ENCODE assay signal across 26 mouse cellular contexts in the genomic region with DNA sequence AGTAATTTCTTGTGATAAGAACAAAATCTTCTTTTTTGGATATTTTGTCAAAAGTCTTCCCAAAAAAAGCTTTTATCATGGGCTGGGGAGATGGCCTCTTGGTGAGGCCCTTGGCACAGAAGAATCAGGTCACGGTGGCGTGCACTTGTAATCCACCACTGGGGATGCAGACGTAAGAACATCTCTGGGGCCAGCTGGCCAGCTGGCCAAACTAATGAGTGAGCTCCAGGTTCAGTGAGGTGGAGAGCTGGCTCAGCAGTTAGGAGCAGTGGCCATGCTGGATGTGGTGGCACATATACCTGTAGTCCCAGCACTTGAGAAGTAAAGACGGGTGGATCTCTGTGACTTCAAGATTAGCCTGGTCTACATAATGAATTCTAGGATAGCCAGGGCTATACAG. TPM values are rescaled to one million over a fixed set of nuclear protein-coding genes. Genes with fewer than 3 reads are reported as not detected.
DNase-seq lines count a peak whose midpoint lies in the region; ATAC-seq and TF ChIP-seq lines count a peak whose summit lies in the region.
"Had no signal": no experiment of that assay in that cellular context is flagged by ENCODE, and none has a peak within 500 bp of the region (broad histone marks: within the 10 kb centered on the region; RNA-seq: fewer than 3 reads in every experiment).

No protein-coding gene starts in this region.

- no peak overlapping the region for H3K4me2 ChIP-seq in kidney, embryonic 15.5 days
- H3K4me2 ChIP-seq: forebrain, embryonic 13.5 days; heart, embryonic 13.5 days; hindbrain, embryonic 14.5 days had no signal

- no peaks in the 10 kb centered on the region for H3K27me3 ChIP-seq in kidney, embryonic 15.5 days
- H3K27me3 ChIP-seq: CH12.LX; forebrain, embryonic 13.5 days; heart, embryonic 13.5 days; Patski had no signal

- no peak overlapping the region for H3K9ac ChIP-seq in kidney, embryonic 15.5 days
- H3K9ac ChIP-seq: forebrain, embryonic 13.5 days; heart, embryonic 13.5 days; hindbrain, embryonic 14.5 days had no signal

- no peak overlapping the region for H3K4me3 ChIP-seq in gastrocnemius, adult 2 months
- H3K4me3 ChIP-seq in kidney, embryonic 15.5 days (replicated peaks) = no peak overlapping the region
- H3K4me3 ChIP-seq in layer of hippocampus, adult 2 months = no peak overlapping the region
- H3K4me3 ChIP-seq: forebrain, embryonic 10.5 days; forebrain, embryonic 13.5 days; heart, adult 2 months; heart, embryonic 10.5 days; heart, embryonic 13.5 days had no signal

- no peak for ATAC-seq in kidney, embryonic 15.5 days (replicated peaks; ENCODE audit: low FRiP score)
- ATAC-seq: forebrain, embryonic 13.5 days; forebrain, embryonic 16.5 days; hindbrain, postnatal 0 days; inflammation-experienced regulatory T-cells, adult 6 months; Patski had no signal

- intact Hi-C loops in gastrocnemius, adult 2 months (cut with DNase I) = no loop called here

- no peaks in the 10 kb centered on the region for H3K9me3 ChIP-seq in kidney, embryonic 15.5 days (replicated peaks)
- H3K9me3 ChIP-seq: forebrain, embryonic 10.5 days; forebrain, embryonic 13.5 days; G1E; heart, embryonic 10.5 days; heart, embryonic 13.5 days had no signal

- H3K36me3 ChIP-seq in kidney, embryonic 15.5 days = peaks cover 7% of the 10 kb centered on the region; the same call in 1 of the 2 replicates
- H3K36me3 ChIP-seq: G1E had no signal

- WGBS in kidney, embryonic 15.5 days = 81% methylated on average over 4 of the region's 4 CpGs

- TF ChIP-seq CTCF in gastrocnemius, adult 2 months (IDR thresholded peaks at IDR 0.05) = no peak
- no peak for TF ChIP-seq CTCF in layer of hippocampus, adult 2 months (conservative IDR thresholded peaks at IDR 0.05)

- peaks cover 10% of the 10 kb centered on the region for H3K4me1 ChIP-seq in kidney, embryonic 15.5 days
- H3K4me1 ChIP-seq: forebrain, embryonic 13.5 days had no signal

- DNase-seq in gastrocnemius, adult 2 months = peak; percentile 74
- no peak for DNase-seq in gastrocnemius, postnatal 10 days
- peak; percentile 46 for DNase-seq in kidney, adult 9 months
- no peak for DNase-seq in layer of hippocampus, adult 2 months (ENCODE audit: low spot score in 2 of 2)
- no peak for DNase-seq in layer of hippocampus, adult 18-20 months (ENCODE audit: low spot score in 2 of 2)
- DNase-seq: adrenal gland, postnatal 10 days; adrenal gland, postnatal 36 days; B cell, adult 2 months; cerebellum, adult 18-20 months; cerebellum, adult 9-10 months; cerebellum, postnatal 14 days; heart, adult 2 months; heart, postnatal 14 days; heart, postnatal 4 days had no signal

- H3K27ac ChIP-seq in gastrocnemius, adult 2 months = no peak overlapping the region
- no peak overlapping the region for H3K27ac ChIP-seq in kidney, embryonic 15.5 days
- H3K27ac ChIP-seq in layer of hippocampus, adult 2 months = peak overlapping the region; percentile 28; the same call in 1 of the 2 replicates
- H3K27ac ChIP-seq: forebrain, embryonic 10.5 days; forebrain, embryonic 13.5 days; heart, adult 2 months; heart, embryonic 10.5 days; heart, embryonic 13.5 days; hindbrain, embryonic 14.5 days; hindbrain, postnatal 0 days had no signal

RNA-seq across cellular contexts. Expression of a gene that starts 37.4 kb away (rescaled TPM):
- total RNA-seq in gastrocnemius, adult 2 months (2021) = 10 to 100 TPM; 57.5 to 97.5 TPM
- 100 to 1,000 TPM; 154 to 172 TPM for total RNA-seq in gastrocnemius, postnatal 10 days (2021)
- 124 and 132 TPM in 2 replicates for polyA plus RNA-seq in kidney, embryonic 15.5 days (2015; fragmentation: Nextera tagmentation; extraction: Ambion mirVana)
- 10 to 100 TPM; 70.3 to 82.5 TPM for total RNA-seq in layer of hippocampus, adult 2 months (2021)
- total RNA-seq in layer of hippocampus, adult 18-20 months (2021) = 10 to 100 TPM; 65.3 to 69.4 TPM

Comparison
In these comparisons a context has a peak if more than half of its experiments do, and no peak if none do; other contexts are left out.
1. DNase-seq: peak in gastrocnemius, adult 2 months (single experiment) and kidney, adult 9 months (single experiment); none in gastrocnemius, postnatal 10 days (single experiment), layer of hippocampus, adult 2 months (0 of 2) and layer of hippocampus, adult 18-20 months (0 of 2).